Mouse (Mus musculus) ES-Bruce4 (cell line): Measurements from ENCODE around the gene Nkapd1. TPM values are rescaled to one million over a fixed set of nuclear protein-coding genes. Genes with fewer than 3 reads are reported as not detected.
A peak's percentile ranks its signal among the peaks of the same experiment; 100 is the strongest.
"Not testable (repeated sequence)": the region's sequence is repeated elsewhere in the genome, so short reads cannot be mapped to it uniquely, and the experiment has no call there.

Experiments
- H3K27ac ChIP-seq: 2 replicates; pipeline ENCODE4 v1.5.1; 2012; ENCODE audit warnings: low read length, inconsistent platforms; ENCODE audit not compliant: insufficient read depth
- H3K27me3 ChIP-seq: 2 replicates; pipeline ENCODE4 v1.6.1; 2012; ENCODE audit warnings: mild to moderate bottlenecking, low read length, inconsistent platforms; ENCODE audit not compliant: control insufficient read depth, poor library complexity, insufficient read depth, severe bottlenecking
- H3K36me3 ChIP-seq: 2 replicates; pipeline ENCODE4 v1.6.1; 2012; ENCODE audit warnings: inconsistent platforms, mild to moderate bottlenecking, low read length, moderate library complexity; ENCODE audit not compliant: control insufficient read depth, poor library complexity, insufficient read depth, severe bottlenecking
- H3K4me1 ChIP-seq: one replicate; pipeline ENCODE4 v1.8.1; 2011; ENCODE audit warnings: low read length; ENCODE audit not compliant: control insufficient read depth, insufficient read depth
- H3K4me3 ChIP-seq: 2 replicates; pipeline ENCODE4 v1.5.1; 2011; ENCODE audit warnings: low read depth, mild to moderate bottlenecking, low read length
- H3K9ac ChIP-seq: 2 replicates; pipeline ENCODE4 v1.6.1; 2012; ENCODE audit warnings: low read depth, mild to moderate bottlenecking, inconsistent platforms; ENCODE audit not compliant: poor library complexity, severe bottlenecking
- H3K9me3 ChIP-seq: replicated peaks from 2 replicates; pipeline ENCODE4 v1.6.1; 2012; ENCODE audit warnings: mild to moderate bottlenecking, low read length, inconsistent platforms; ENCODE audit not compliant: control insufficient read depth, poor library complexity, insufficient read depth, severe bottlenecking
- CTCF ChIP-seq: IDR thresholded peaks from one replicate; pipeline ENCODE4 v1.8.1; 2011; ENCODE audit warnings: low read depth, low read length
- EP300 ChIP-seq: IDR thresholded peaks from 2 replicates; pipeline ENCODE4 v1.6.1; 2011; ENCODE audit warnings: low read depth, low read length; ENCODE audit not compliant: insufficient read depth
- POLR2A ChIP-seq: IDR thresholded peaks from one replicate; pipeline ENCODE4 v1.8.1; 2011; ENCODE audit warnings: low read length; ENCODE audit not compliant: insufficient read depth
- polyA plus RNA-seq: library from polyadenylated mRNA; stranded (reverse); fragments of >200 nt; gene quantifications from 2 replicates; pipeline ENCODE4 v1.2.4, GENCODE M21; 2011; ENCODE audit warnings: low read depth; ENCODE audit not compliant: missing spikeins, insufficient read depth, insufficient read length

The Nkapd1 gene
- polyA plus RNA-seq, 1 experiment, result 46.9 TPM

DNA sequence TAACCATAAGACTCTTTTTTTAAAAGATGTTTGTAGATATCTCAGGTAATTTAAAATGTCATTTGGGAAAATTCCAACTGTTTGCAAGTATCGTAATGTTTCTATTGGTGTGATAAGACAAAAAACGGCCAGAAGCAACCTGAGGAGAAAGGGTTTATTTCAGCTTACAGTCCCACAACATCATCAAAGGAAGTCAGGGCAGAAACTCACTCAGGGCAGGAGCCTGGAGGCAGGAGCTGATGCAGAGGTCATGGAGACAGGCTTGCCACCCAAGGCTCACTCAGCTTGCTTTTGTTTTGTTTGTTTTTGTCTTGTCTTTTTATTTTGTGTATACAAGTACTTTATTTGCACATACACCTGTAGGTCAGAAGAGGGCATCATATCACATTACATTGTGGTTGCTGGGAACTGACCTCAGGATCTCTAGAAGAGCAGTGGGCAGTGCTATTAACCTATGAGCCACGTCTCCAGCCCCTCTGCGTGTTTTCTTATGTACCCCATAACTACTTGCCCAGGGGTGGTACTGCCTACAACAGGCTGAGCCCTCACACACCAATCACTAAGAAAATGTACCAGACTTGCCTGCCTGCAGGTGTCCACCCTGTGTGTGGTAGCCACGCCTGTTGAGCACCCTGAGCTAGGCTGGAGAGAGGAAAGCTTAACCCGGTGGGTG, 14.9 kb upstream of the Nkapd1 start:
- Histone ChIP-seq H3K36me3 (no peaks in the 10 kb centered on the region; the same call in 1 of the 2 replicates), H3K9ac (no peak overlapping the region), H3K4me3 (no peak overlapping the region), H3K4me1 (peaks cover 3% of the 10 kb centered on the region), H3K27me3 (no peaks in the 10 kb centered on the region), H3K9me3 (peaks cover 5% of the 10 kb centered on the region), H3K27ac (peak overlapping the region; percentile 15; the same call in 1 of the 2 replicates)
- TF ChIP-seq CTCF (no peak), POLR2A (no peak), EP300 (no peak)

DNA sequence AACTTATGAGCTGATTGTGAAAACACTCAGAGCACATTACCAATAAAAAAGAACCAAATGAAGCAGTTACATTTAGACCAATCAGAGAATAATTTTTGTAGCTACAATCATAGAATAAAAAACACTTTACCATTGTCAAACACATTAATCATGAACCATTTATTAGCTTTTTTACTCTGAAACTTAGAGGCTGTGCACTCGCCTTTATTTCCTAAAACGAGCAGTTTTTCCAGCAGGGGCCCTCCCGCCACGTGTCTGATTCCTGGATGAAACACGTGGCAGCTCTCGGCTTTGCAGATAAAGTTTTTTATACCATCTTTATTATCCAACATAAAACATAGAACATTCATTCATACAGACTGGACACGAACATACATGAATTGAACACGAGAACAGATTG, 13.6 kb upstream of the Nkapd1 start:
- not testable (repeated sequence) for H3K27ac ChIP-seq, H3K4me1 ChIP-seq, H3K9me3 ChIP-seq, H3K4me3 ChIP-seq, H3K36me3 ChIP-seq, H3K9ac ChIP-seq, H3K27me3 ChIP-seq

DNA sequence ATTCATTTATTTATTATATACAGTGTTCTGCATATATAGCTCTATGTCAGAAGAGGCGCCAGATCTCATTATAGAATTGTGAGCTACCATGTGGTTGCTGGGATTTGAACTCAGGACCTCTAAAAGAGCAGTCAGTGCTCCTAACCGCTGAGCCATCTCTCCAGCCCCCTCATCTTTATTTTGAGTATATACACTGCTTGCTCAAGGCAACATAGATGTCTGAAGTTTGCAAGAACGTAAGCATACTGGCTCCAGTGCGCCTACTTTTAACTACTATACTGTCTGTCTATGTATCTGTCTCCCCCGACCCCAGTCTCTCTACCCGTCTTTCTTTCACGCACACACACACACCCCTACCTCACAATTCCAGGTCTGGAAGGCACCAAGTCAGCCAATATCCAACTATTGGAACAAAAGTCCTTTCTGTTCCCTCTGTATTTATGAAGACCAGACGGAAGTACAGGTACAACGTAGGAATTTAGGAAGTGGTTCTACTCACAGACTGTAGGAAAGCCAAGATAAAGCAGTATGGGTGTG, 598 bp upstream of the Nkapd1 start:
- H3K36me3 ChIP-seq, result peaks cover 24% of the 10 kb centered on the region
- H3K9me3 ChIP-seq, result no peaks in the 10 kb centered on the region
- no peaks in the 10 kb centered on the region for H3K27me3 ChIP-seq
- TF ChIP-seq CTCF, result no peak
- no peak for TF ChIP-seq POLR2A
- TF ChIP-seq EP300, result no peak
- H3K4me3 ChIP-seq, result no peak overlapping the region
- H3K4me1 ChIP-seq, result no peaks in the 10 kb centered on the region
- H3K9ac ChIP-seq, result no peak overlapping the region
- no peak overlapping the region for H3K27ac ChIP-seq

DNA sequence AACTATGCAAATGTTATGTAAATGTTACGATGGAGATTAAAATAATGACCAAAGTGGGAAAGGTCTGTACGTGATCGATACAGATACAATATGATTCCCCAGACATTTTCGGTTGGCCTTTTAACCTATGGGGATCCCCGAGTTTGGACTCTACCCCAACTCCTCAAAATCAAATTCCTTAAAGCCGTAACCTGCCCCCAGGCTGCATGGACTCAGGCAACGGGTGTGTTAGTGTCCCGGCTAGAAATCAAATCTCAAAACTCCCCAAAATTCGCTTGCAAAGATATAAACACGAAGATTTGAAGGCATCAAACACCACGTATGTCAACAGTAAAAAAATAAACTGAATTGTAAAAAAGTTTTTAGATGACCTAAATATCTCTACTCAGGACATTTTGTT, 1.1 kb downstream of the Nkapd1 start:
- no peak for TF ChIP-seq POLR2A
- peaks cover 35% of the 10 kb centered on the region for H3K36me3 ChIP-seq
- peak overlapping the region; percentile 92 for H3K9ac ChIP-seq
- no peaks in the 10 kb centered on the region for H3K4me1 ChIP-seq
- H3K9me3 ChIP-seq, result no peaks in the 10 kb centered on the region
- no peaks in the 10 kb centered on the region for H3K27me3 ChIP-seq
- H3K4me3 ChIP-seq, result peak overlapping the region; percentile 94
- no peak overlapping the region for H3K27ac ChIP-seq

DNA sequence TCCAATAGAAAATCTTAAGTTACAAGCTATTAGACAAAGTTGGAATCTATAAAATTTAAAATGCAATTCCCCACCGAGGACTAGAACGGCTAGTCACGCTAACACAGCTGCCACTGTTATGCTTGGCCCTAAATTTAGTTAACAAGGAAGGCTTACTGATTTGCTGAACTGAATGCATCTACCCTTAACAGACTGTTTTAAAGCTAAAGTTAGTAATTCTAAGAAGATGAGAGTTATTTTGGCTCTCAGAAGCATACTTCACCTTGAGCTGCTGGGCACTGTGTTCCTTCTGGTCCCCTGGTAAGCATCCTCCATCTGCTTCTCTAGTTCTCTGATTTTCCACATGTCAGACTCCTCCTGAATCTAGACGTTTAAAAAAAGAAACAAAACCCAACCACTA, 5.1 kb downstream of the Nkapd1 start:
- no peaks in the 10 kb centered on the region for H3K4me1 ChIP-seq
- H3K9ac ChIP-seq, result no peak overlapping the region
- TF ChIP-seq CTCF (no peak), EP300 (no peak), POLR2A (no peak)
- H3K36me3 ChIP-seq, result peaks cover 61% of the 10 kb centered on the region
- no peak overlapping the region for H3K27ac ChIP-seq
- H3K27me3 ChIP-seq, result no peaks in the 10 kb centered on the region
- H3K9me3 ChIP-seq, result no peaks in the 10 kb centered on the region
- no peak overlapping the region for H3K4me3 ChIP-seq

DNA sequence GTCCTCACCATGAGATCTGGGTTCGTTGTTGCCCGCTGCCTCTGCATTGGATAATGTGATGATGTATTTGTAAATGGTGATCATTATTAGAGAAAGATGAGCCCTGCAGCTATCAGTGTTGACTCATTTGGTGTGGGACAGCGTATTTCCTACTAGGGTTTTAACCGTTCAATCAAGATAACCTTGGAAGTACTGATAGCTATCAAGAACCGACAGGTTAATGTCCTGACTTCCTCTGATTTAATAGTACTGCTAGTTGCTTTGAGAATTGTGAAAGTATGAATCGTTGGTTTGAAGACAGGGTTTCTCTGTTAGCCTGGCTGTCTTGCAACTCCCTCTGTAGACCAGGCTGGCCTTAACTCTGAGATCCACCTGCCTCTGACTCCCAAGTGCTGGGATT, 12.9 kb downstream of the Nkapd1 start:
- Histone ChIP-seq H3K9ac (peak overlapping the region; percentile 43), H3K4me1 (no peaks in the 10 kb centered on the region), H3K4me3 (peak overlapping the region; percentile 90), H3K27ac (no peak overlapping the region), H3K27me3 (no peaks in the 10 kb centered on the region), H3K9me3 (no peaks in the 10 kb centered on the region), H3K36me3 (peaks cover 28% of the 10 kb centered on the region)
- TF ChIP-seq CTCF, result no peak
- no peak for TF ChIP-seq EP300
- TF ChIP-seq POLR2A, result no peak
